Mouse (Mus musculus) mammary gland, adult 2 months (tissue): ENCODE data around the gene Il3ra. TPM values are rescaled to one million over a fixed set of nuclear protein-coding genes. Genes with fewer than 3 reads are reported as not detected.

Source experiments
- polyA plus RNA-seq: library from polyadenylated mRNA; depleted of rRNA; stranded (reverse); fragments of >200 nt; gene quantifications from 2 replicates; pipeline ENCODE4 v1.2.3, GENCODE M21; 2012; ENCODE audit warnings: low replicate concordance; rRNA removed

Gene Il3ra
- polyA plus RNA-seq, result 65.1 and 138 TPM in 2 replicates

DNA sequence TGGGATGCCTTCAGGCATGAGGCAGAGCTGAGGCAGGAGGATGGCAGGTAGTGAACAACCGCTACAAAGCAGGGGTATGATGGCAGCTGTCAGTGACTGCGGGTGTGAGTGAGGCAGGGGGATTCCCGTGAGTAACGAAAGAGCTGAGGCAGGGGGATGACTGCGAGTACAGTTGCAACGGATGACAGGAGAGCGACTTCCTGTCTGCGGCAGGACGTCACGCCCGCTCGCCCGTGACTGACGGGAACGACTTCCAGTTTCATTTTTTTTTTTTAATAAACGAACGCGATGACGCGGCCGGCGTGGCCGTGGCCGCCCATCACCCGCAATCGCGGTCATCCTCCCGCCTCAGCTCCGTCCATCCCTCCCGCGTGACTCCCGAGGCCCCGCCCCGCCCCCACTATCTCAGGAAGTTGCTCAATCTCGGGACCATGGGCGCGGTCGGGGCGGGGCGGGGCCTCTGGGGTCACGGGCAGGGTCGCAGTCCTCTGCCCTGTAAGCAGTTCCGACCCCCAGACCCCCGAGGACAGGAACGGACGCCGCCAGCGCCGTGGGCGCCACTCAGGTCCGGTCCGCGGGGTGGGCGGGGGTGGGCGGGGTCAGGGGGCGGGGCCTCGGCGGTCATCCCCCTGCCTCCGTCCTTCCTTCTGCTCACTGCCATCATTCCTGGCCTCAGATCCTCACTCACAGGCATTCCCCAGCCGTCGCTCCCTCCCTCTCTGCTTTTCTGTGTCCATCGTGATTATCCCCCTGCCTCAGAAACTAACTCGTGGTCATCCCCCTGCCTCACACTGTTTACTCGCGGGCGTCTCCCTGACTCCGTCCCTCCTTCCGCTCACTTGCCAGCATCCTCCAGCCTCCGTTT is at the start of gene Il3ra:
TSS of gene Il3ra (plus strand) at position 328 of the 865 bp plus-strand sequence.

GRCm38 (mm10) chr14:14322528-14322927 is 23.5 kb upstream of the Il3ra start, which contains the start of gene Olfr31:
Olfr31 (plus strand) TSS chr14:14322828.

GRCm38 (mm10) chr14:14400998-14401397 is 54.9 kb downstream of the Il3ra start, which contains the start of gene Olfr721-ps1:
Olfr721-ps1 (plus strand) TSS chr14:14401298.

Other genes with a start within 250 kb of the Il3ra start
- gene Psmd6, start 225.3 kb upstream of the Il3ra start, polyA plus RNA-seq, result 17.1 and 36.4 TPM in 2 replicates
- gene Olfr720, start 159.4 kb upstream of the Il3ra start, polyA plus RNA-seq, result not detected in 2 replicates
- gene Olfr31, start 23.4 kb upstream of the Il3ra start, polyA plus RNA-seq, result not detected in 2 replicates
- gene Olfr721-ps1, start 55.0 kb downstream of the Il3ra start, polyA plus RNA-seq, result not detected in 2 replicates